Mouse (Mus musculus) urinary bladder, adult 2 months (tissue): Measurements from ENCODE around the gene Ipo11. TPM values are rescaled to one million over a fixed set of nuclear protein-coding genes. Genes with fewer than 3 reads are reported as not detected.
"Not testable (repeated sequence)": the region's sequence is repeated elsewhere in the genome, so short reads cannot be mapped to it uniquely, and the experiment has no call there.

Source experiments
- DNase-seq: peaks from one replicate; pipeline ENCODE4 v3.0.0; 2022; ENCODE audit warnings: low spot score
- polyA plus RNA-seq: library from polyadenylated mRNA; depleted of rRNA; stranded (reverse); fragments of >200 nt; gene quantifications from 2 replicates; pipeline ENCODE4 v1.2.3, GENCODE M21; 2012; rRNA removed

The Ipo11 gene
- 14.4 and 15.7 TPM in 2 replicates for polyA plus RNA-seq

DNA sequence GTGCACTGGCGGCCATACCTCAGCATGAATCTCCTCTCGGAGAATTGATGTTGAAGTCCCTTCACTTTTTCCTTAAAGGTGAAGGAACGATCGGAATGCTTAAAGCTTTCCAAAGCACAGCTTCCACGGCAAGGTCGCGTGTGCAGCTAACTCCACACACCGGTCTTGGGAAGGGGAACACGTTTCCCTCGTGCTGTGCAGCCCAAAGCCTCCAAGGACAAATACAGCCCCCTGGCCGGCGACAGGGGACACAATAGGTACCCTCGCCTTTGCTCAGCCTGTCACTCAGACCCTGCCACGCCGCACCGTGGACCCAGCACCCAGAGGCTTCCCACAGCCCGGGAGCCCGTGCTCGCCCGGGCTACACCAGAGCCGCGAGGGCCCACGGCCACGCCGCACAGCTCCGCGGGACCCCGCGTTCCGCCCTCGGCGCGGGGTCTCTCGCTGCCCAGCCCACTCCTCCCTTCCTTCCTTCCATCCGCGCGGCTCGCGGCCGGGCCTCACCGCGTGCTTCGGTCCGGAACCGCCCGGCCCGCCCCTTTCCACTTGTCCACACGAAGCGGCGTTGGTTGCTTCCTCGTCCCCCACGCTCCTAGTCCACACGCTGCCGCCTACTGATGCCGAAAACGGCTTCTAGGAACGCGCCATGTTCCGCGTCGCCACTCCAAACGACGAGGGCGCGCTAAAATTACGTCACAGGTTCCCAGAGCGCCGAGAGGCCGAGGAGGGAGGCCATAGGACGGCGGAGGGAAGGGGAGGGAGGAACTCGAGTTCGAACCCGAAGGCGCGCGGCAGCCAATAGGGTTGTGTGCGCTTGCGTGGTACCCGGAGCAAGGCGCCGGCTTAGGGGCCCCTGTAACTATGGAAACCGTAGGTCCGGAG lies at the start of gene Ipo11:
Gene Ipo11 (minus strand): TSS at position 703 of the 882 bp plus-strand sequence.
- peak; percentile 67 for DNase-seq

- no peak for DNase-seq
Observed at GRCm38 (mm10) chr13:106961496-106961895, 24.7 kb upstream of the Ipo11 start.

GRCm38 (mm10) chr13:106960557-106960956 lies 23.8 kb upstream of the Ipo11 start:
- DNase-seq = no peak

GRCm38 (mm10) chr13:106958286-106958685 lies 21.5 kb upstream of the Ipo11 start:
- no peak for DNase-seq

DNA sequence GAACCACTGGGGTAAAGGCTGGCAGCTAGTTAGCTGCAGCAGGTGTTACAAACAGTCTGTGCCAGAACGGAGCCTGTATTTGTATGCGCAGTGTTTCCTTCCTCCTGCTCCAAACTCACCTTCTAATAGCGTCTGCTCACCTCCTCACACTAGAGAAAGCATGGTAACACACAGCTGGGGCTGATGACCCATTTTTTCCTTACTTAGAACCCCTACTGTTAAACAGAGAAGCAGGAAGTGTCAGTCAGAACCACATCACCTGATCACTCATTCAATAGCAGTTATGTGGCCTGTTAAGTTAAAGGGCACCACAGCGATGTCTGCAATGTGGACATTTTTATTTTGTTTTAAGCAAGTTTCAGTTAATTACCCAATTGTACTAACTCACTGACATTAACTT lies 20.8 kb upstream of the Ipo11 start:
- no peak for DNase-seq

- DNase-seq = no peak
Observed at GRCm38 (mm10) chr13:106954880-106955279, 18.1 kb upstream of the Ipo11 start.

GRCm38 (mm10) chr13:106947583-106947982 lies 10.8 kb upstream of the Ipo11 start:
- no peak for DNase-seq

DNA sequence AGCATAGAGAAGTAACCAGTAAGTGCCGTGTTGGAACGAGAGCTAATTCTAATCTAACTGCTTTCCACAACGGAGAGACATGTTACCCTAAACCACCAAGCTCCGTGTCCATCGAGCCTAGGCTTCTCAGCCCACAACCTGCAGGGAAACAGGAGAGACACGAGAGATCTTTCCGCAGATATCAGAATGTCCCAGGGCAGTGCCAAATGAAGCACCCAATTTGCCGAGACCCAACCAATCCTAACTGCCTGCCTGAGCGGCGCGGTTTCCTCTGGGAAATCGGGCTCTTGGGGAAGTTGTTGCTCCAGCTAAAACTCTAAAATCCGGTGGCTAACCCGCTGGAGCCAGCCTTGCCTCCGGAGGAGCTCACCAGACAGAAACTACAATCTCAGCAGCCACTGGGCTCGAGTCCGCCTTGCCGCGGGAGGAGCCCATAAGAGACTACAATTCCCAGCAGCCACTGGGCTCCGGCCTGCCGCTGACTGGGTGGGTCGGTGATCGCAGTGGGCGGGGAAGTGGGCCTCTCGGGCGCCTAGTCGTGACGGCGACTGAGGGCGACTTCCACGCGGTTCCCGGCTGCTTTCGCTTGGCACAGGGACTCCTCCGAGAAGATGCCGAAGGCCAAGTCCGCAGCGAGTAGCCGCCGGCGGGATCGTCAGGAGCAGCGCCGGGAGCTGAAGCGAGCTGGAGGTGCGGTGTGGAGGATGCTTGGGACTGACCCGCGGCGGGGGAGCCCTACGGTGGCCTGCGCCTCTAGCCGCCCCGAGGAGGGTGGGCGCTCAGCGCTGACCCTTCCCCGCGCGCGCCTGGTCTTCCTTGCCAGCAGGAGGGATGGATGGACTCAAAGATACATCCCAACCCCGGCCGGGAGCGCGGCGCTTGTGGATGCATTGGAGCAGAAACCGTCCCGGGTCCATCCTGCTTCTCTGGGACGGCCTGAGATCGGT lies 10.1 kb upstream of the Ipo11 start, which contains the start of gene Dimt1:
Gene Dimt1 (plus strand): TSS at position 534 of the 947 bp plus-strand sequence.
- peak; percentile 84 for DNase-seq

DNA sequence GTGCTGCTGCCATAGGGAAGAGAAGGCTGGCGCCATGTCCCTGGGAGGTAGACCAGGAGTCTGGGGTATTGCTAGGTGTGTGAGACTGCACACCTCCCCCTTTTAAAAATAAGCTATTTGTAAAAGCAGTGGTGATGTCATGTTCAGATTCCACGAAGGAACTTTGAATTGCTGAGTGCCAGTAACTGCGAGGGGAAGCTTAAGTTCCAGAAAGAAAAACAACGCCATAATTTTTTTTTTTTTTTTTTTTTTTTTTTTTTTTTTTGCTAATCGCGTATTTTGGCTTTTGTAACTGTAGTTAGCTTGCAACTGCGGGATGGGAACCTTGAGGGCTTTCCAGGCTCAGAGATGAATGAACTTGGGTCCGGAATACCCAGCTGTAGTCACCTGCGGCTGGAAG lies 8.8 kb upstream of the Ipo11 start:
- DNase-seq = no peak

- DNase-seq = no peak
Observed at GRCm38 (mm10) chr13:106942721-106943120, 6.0 kb upstream of the Ipo11 start.

- no peak for DNase-seq
Observed at GRCm38 (mm10) chr13:106941211-106941976, 4.6 kb upstream of the Ipo11 start.

DNA sequence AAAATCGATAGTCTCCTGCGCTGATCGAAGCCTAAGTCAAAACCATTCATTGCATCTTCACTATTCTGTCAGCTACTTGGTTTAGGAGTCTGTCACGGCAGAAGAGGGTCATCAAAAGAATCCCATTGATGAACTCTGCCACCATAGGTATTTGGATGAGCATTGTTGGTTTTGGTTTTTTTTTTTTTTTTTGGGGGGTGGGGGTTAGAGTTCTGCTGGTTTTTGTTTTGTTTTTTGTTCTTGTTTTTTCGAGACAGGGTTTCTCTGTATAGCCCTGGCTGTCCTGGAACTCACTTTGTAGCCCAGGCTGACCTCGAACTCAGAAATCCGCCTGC lies 347 bp upstream of the Ipo11 start:
- DNase-seq = no peak

GRCm38 (mm10) chr13:106935871-106936255 lies 895 bp downstream of the Ipo11 start:
- no peak for DNase-seq

DNA sequence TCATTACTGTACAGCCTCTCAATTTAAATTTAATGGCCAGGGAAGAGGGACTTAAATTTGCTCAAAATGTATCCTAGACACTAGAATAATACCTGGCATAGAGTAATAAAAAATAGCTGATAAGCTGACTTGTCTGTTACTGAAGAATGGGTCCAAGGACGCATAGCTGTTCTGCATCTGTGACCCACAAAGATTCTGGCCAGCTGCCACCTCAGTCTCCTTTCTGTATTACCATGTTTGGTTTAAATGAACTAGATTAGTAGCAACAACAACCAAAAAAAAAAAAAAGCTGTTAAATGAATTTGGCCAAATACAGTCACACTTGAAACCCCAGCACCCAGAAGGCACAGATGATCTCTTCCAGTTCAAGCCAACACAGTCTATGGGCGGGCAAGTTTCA lies 7.6 kb downstream of the Ipo11 start:
- no peak for DNase-seq

GRCm38 (mm10) chr13:106928296-106928695 lies 8.5 kb downstream of the Ipo11 start:
- no peak for DNase-seq

DNA sequence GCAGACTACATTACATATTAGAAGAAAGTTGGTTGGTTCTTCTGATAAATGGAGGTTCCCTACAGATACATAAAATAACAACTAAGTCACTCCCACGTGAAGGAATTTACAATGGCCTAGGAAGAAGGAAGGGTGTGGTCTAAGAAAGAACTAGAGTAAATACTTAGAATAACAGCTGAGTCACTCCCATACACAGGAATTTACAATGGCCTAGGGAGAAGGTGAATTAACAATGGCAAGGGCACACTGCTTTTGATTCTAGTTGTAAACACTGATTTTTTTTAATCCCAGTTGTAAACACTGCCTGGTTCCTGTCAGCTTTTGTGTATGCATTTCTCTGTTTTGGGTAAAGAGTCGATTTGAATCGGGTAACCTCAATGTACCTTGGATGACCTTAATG lies 10.8 kb downstream of the Ipo11 start:
- DNase-seq = not testable (repeated sequence)

GRCm38 (mm10) chr13:106918322-106919050 lies 18.3 kb downstream of the Ipo11 start:
- no peak for DNase-seq

GRCm38 (mm10) chr13:106913125-106913736 lies 23.5 kb downstream of the Ipo11 start:
- no peak for DNase-seq

GRCm38 (mm10) chr13:106910096-106910495 lies 26.7 kb downstream of the Ipo11 start:
- no peak for DNase-seq

- DNase-seq = no peak
Observed at GRCm38 (mm10) chr13:106907273-106907672, 29.5 kb downstream of the Ipo11 start.

DNA sequence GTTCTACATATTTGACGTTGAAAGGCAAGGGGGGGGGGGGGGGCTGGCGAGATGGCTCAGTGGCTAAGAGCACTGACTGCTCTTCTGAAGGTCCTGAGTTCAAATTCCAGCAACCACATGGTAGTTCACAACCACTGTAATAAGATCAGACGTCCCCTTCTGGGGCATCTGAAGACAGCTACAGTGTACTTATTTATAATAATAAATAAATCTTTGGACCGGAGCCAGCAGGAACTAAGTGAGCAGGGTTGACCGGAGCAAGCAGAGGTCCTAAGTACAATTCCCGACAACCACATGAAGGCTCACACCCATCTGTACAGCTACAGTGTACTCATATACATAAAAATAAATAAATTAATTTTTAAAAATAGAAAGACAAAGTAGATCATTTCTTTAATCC lies 31.6 kb downstream of the Ipo11 start:
- not testable (repeated sequence) for DNase-seq
